Mouse (Mus musculus): ENCODE results near the gene Tap2. TPM values are rescaled to one million over a fixed set of nuclear protein-coding genes. Genes with fewer than 3 reads are reported as not detected.
"Not testable (repeated sequence)": the region's sequence is repeated elsewhere in the genome, so short reads cannot be mapped to it uniquely, and the experiment has no call there.

Tap2 gene
- total RNA-seq, 1 experiment from 2014 or later: 87.6 TPM

DNA sequence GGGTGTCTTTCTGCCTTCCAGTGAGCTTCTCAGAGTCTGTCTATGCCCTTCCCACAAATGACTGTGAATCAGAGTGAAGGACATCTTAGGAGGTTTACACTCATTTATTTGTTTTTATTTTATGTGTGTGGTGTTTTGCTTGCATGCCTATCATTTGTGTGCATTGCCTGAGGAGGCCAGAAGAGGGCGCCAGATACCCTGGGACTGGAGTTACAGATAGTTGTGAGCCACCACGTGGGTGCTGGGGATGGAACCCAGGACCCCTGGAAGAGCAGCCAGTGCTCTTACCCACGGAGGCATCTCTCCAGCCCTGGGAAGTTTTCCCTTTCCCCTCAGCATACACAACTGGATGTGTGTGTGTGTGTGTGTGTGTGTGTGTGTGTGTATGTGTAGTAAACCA, 6.4 kb downstream of the Tap2 start:
- no peak for ATAC-seq (replicated peaks; ENCODE audit: low read depth, poor library complexity, severe bottlenecking)

DNA sequence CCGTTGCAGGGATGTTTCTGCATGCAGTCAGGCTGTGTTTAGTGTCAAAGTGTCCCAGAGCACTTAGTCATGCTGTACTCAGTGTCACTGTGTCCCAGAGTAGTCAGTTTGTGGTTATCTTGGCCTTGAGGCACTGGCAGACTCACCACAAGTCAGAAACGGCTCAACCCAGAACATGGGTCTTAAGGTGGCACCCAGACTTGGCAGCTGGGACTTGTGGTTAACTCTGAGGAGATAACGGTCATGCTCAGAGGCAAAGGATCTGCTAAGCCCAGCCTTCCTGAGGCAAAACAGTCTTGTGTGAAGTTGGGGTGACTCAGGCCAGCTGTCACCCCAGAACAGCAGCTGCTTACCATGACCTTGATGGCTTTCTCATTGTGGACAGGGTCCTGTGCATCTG, 7.3 kb downstream of the Tap2 start:
- peak; percentile 85 for ATAC-seq (replicated peaks; ENCODE audit: low read depth, poor library complexity, severe bottlenecking)

- no peak for ATAC-seq (replicated peaks; ENCODE audit: low read depth, poor library complexity, severe bottlenecking)
Observed at GRCm38 (mm10) chr17:34211746-34212365, 8.5 kb downstream of the Tap2 start.

GRCm38 (mm10) chr17:34213936-34214335, 10.6 kb downstream of the Tap2 start:
- ATAC-seq (replicated peaks; ENCODE audit: low read depth, poor library complexity, severe bottlenecking): no peak

DNA sequence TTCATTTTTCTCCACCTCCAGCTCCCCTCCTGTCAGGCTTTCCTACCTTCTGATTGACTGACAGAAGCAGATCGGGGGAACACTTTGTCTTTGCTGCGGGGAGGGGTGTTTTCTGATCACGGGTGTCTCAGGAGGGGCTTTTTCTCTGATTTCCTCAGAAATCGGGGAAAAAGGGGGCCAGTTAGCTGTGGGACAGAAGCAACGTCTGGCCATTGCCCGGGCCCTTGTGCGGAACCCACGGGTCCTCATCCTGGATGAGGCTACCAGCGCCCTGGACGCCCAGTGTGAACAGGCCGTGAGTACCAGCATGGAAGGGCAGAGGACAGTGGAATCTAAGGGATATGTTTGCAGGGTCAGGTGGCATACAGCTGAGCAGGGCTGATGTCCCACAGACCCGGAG, 11.8 kb downstream of the Tap2 start:
- ATAC-seq (replicated peaks; ENCODE audit: low read depth, poor library complexity, severe bottlenecking): no peak

DNA sequence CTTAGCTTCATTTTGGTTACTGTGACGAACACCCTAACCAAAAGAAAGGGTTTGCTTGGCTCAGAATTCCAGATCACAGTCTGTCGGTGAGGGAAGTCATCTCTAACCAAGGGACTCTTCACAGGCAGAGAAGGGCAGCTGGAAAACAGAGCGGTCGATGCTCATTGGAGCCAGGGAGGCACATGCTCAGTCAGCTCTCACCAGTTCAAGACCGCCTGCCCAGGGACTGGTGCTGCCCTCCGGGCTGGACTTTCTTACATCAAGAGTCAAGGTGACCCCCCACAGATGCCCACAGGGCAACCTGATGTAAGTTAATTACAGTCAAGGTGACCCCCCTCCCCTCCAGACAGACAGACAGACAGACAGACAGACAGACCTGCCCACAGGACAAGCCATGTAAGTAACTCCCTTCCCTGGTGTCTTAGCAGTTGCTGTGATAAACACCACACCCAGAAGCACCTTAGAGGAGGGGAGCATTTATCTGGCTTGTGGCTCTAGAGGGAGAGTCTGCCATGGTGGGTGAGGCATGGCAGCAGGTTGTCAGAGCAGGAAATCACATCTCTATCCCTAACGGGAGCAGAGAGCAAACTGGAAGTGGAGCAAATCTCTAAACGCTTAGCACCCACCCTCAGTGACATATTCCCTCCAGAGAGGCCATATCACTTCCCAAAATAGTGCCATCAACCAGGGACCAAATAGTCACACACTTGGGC, 14.0 kb downstream of the Tap2 start:
- ATAC-seq (replicated peaks; ENCODE audit: low read depth, poor library complexity, severe bottlenecking): 0 out of 2 replicates have a peak, but pooled peaks have one; percentile 5

DNA sequence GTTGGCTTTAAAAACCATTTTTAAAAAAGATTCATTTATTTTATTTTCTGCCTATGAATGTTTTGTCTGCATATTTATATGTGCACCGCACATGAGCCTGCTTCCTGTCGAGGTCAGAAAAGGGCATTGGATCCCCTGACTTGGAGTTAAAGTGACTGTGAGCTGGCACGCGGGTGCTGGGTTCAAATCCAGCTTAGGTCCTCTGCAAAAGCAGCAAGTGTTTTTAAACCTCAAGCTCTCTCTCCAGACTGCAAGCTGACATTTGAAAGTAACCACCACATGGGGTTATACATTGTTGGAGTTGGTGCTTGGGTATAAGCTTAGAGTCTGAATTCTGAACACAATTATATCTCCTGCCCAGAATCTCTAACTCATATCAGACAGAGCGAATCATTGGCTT, 14.7 kb downstream of the Tap2 start:
- no peak for ATAC-seq (replicated peaks; ENCODE audit: low read depth, poor library complexity, severe bottlenecking)

DNA sequence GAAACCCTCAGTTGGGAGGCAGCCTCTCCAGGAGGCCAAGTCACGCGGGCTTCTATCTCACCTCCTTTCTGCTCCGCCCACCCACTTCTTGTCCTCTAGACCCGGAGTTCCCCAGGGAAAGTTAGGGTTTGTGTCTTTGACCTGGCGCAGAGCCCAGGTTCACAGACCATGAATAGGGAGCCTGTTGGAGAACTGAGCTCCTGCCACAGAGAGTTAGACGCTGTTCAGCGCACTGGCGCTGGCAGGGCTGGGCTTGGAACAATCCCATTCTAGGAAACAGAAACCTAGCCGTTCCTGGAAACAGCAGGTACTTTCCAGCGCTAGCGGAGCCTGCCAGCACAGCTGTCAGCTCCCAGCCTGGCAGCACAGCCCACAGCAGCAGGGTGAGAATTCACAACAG, 15.3 kb downstream of the Tap2 start:
- no peak for ATAC-seq (replicated peaks; ENCODE audit: low read depth, poor library complexity, severe bottlenecking)

DNA sequence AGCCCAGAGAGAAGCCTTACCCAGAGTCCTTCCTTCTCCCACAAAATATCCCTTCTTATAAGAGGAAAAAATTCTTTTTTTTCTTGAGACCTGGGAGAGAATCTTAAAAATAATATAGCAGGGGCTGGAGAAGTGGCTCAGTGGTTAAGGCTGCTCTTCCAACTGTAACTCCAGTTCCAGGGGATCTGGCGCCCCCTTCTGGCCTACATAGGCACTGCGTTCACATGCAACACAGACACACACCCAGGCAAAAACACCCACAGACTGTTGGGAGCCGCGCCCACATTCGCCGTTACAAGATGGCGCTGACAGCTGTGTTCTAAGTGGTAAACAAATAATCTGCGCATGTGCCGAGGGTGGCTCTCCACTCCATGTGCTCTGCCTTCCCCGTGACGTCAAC, 15.8 kb downstream of the Tap2 start:
- not testable (repeated sequence) for ATAC-seq (replicated peaks; ENCODE audit: low read depth, poor library complexity, severe bottlenecking)

- ATAC-seq (replicated peaks; ENCODE audit: low read depth, poor library complexity, severe bottlenecking): not testable (repeated sequence)
Observed at GRCm38 (mm10) chr17:34219801-34220200, 16.5 kb downstream of the Tap2 start.

DNA sequence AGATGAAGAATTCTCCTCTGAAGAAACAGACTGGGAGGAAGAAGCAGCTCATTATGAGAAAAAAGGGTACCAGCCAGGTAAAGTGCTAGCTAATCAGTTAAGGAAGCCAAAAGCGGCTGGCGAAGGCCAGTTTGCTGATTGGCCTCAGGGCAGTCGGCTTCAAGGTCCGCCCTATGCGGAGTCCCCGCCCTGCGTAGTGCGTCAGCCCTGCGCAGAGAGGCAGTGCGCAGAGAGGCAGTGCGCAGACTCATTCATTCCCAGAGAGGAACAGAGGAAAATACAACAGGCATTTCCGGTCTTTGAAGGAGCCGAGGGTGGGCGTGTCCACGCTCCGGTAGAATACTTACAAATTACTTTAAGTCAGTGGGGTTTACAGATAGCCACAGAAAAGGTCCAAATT, 17.1 kb downstream of the Tap2 start:
- ATAC-seq (replicated peaks; ENCODE audit: low read depth, poor library complexity, severe bottlenecking): not testable (repeated sequence)

- ATAC-seq (replicated peaks; ENCODE audit: low read depth, poor library complexity, severe bottlenecking): no peak
Observed at GRCm38 (mm10) chr17:34224816-34225215, 21.5 kb downstream of the Tap2 start.

DNA sequence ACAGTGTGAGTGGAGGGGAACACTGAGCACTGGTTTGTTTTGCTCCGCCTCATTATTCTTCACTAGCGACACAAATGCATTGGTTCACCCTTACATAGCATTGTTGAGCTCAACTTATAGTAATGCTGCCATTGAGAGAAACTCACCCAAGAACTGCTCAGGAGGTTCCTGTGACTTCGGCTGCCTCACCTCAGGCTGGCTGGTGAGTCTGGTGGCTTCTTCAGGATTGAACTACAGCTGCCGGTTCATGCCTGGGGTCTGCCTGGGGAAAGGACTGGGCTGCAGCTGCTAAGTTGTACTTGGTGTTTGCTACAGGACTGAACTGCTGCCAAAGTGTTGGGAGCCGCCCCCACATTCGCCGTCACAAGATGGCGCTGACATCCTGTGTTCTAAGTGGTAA, 22.1 kb downstream of the Tap2 start:
- ATAC-seq (replicated peaks; ENCODE audit: low read depth, poor library complexity, severe bottlenecking): no peak

GRCm38 (mm10) chr17:34225911-34226310, 22.6 kb downstream of the Tap2 start:
- not testable (repeated sequence) for ATAC-seq (replicated peaks; ENCODE audit: low read depth, poor library complexity, severe bottlenecking)

DNA sequence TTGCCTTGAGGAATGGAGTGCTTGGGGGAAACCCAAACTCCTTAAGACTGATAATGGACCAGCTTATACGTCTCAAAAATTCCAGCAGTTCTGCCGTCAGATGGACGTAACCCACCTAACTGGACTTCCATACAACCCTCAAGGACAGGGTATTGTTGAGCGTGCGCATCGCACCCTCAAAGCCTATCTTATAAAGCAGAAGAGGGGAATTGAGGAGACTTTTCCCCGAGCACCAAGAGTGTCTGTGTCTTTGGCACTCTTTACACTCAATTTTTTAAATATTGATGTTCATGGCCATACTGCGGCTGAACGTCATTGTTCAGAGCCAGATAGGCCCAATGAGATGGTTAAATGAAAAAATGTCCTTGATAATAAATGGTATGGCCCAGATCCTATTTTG, 27.6 kb downstream of the Tap2 start:
- ATAC-seq (replicated peaks; ENCODE audit: low read depth, poor library complexity, severe bottlenecking): not testable (repeated sequence)

GRCm38 (mm10) chr17:34232021-34232420, 28.7 kb downstream of the Tap2 start:
- ATAC-seq (replicated peaks; ENCODE audit: low read depth, poor library complexity, severe bottlenecking): not testable (repeated sequence)

- ATAC-seq (replicated peaks; ENCODE audit: low read depth, poor library complexity, severe bottlenecking): peak; percentile 91
Observed at GRCm38 (mm10) chr17:34234926-34235325, 31.6 kb downstream of the Tap2 start.

- ATAC-seq (replicated peaks; ENCODE audit: low read depth, poor library complexity, severe bottlenecking): no peak
Observed at GRCm38 (mm10) chr17:34236691-34237090, 33.4 kb downstream of the Tap2 start.

GRCm38 (mm10) chr17:34237741-34238140, 34.4 kb downstream of the Tap2 start:
- ATAC-seq (replicated peaks; ENCODE audit: low read depth, poor library complexity, severe bottlenecking): no peak

GRCm38 (mm10) chr17:34238706-34239105, 35.4 kb downstream of the Tap2 start, which contains the start of gene H2-Ob:
Gene H2-Ob, plus strand, starts transcription at chr17:34238903.
- ATAC-seq (replicated peaks; ENCODE audit: low read depth, poor library complexity, severe bottlenecking): peak; percentile 27; the same call in 1 of the 2 replicates

GRCm38 (mm10) chr17:34239601-34240041, 36.3 kb downstream of the Tap2 start:
- peak; percentile 75 for ATAC-seq (replicated peaks; ENCODE audit: low read depth, poor library complexity, severe bottlenecking)

GRCm38 (mm10) chr17:34240366-34240765, 37.0 kb downstream of the Tap2 start:
- no peak for ATAC-seq (replicated peaks; ENCODE audit: low read depth, poor library complexity, severe bottlenecking)
